Mouse (Mus musculus) right cerebral cortex, postnatal 25 days (tissue): ENCODE measurements around the gene Atp2b1.
"Not testable (repeated sequence)": the region's sequence is repeated elsewhere in the genome, so short reads cannot be mapped to it uniquely, and the experiment has no call there.

ENCODE experiments used
- DNase-seq: peaks from one replicate; pipeline ENCODE4 v3.0.0; 2022

The Atp2b1 gene

DNA sequence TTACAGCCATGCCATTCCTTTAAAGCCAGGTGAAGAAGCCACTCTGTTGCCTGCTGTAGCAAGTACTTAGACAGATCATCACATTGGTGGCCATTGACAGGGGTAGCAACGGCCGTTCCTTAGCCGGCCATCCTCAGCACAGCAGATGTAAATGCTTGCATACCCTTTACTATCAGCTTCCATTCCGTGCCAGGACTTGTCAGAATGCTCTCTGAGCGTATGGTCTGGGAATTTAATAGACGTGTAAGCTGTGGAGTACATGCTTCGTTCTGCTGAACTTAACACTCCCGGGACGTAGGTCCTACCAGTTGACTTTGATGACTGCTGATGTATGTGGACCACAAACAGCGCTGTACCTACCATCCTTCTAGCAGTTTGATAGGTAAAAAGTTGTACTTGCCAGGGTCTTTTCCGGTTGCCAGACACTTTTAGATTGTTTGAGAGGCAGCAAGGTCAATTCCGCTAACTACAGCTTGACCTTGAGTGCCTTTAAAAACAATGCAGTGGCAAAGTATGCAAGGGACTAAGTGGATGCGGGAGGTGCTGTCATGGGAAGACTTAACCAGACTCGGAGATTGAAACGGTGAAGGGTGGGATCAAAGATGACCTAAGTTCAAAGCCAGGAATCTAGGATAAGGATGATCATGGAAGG, 53.2 kb downstream of the Atp2b1 start:
- DNase-seq = no peak

DNA sequence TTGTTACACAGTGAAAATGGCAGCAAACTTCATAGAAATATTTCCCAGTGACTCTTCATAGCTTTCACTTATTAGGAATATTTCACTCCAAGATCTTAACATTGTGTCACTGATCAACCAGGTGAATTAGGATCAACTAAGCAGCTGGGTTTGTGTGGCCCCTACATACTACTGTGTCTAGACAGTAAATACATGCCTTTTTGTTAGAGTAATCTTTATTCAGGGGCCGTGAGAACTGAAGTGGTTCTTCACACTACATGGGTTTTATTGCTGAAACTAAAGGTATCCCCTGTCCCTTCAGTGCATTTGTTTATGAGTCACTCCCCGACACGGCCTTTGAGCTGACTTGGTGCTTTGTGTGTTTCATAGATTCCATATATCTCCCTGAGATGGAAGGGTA, 56.7 kb downstream of the Atp2b1 start:
- no peak for DNase-seq

DNA sequence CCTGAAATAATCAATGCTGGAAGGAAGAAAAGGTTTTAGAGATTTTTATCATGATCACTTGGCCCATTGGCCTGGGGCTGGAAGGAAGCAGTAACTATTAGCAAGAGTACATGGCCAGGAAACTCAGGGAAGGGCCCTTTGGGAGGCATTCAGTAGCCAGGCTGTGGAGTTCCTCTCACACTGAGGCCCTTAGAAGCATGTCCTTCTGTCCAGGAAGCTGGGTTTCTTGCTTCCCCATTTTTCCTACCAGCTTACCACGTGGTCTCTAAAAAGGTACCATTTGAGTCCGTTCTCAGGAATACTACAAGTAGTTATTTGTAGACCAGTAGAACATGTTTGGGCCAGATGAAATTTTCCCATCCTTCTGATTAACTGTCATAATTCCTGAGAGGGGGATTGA, 58.2 kb downstream of the Atp2b1 start:
- no peak for DNase-seq

DNA sequence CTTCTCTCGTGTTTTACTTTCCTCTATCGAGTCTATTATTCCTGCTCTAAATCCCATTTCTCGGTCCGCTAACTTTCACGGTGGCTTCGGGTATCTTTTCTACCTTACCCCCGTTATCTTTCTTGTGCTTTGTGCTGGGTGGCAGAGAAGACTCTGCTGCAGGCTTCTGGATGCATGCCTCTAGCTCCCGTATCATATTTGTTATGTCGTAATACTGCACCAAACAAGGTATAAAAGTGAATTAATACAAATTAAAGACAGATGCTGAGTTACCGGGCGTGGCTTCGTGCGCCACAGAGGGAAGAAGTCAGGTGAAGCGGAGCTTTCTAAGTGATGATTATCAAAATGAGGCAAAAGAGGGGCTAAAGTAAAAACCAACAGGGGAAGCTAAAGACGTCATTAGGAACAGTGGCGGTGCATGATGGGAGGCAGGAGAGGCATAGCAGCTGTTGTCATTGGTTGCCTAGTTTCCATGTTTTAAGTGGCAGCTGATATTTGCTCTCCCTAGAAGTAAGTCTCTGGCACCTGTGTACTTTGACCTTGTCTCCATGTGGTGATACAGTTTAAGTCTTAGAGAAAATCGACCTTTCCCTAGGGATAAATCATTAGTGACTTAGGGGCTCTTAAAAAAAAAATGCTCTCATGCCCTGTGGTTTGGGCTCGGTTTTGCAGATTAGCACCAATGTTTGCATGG, 58.9 kb downstream of the Atp2b1 start:
- no peak for DNase-seq

DNA sequence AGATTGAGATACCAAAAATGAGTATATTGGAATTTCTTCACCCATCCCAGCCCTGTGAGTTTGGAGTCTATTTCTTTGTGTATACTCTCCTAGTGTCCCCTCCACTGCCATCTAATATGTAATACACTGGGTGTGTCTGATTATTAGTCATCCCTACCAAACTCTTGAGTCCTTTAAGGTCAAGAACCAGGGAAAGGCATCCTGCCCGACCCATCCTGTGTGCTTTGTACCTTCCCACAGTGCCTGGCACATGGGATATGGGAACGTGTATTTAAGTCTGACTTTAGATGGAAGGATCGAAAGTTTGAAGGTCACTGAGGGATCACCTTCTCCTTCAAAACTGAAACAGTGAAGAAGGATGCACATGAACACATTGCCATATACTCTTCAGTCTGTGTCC, 60.4 kb downstream of the Atp2b1 start:
- DNase-seq = no peak

DNA sequence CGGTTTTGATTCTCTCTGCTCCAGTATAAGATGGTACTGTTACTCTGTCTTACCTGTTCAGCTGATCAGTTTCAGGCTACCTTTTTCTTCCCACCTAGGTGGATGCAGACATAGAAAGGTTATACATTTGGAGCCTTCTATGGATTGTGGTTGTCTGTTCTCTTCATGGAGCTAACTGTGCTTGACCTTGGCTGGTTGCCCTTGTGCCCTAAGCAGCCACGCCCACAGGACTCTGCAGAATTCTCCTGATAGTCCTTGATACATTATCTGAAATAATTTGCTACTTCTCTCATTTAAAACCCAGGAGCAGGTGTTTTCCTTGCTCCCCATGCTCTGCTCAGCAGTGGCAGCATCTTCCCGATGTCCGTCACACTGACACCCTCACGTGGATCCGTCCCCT, 61.4 kb downstream of the Atp2b1 start:
- no peak for DNase-seq

DNA sequence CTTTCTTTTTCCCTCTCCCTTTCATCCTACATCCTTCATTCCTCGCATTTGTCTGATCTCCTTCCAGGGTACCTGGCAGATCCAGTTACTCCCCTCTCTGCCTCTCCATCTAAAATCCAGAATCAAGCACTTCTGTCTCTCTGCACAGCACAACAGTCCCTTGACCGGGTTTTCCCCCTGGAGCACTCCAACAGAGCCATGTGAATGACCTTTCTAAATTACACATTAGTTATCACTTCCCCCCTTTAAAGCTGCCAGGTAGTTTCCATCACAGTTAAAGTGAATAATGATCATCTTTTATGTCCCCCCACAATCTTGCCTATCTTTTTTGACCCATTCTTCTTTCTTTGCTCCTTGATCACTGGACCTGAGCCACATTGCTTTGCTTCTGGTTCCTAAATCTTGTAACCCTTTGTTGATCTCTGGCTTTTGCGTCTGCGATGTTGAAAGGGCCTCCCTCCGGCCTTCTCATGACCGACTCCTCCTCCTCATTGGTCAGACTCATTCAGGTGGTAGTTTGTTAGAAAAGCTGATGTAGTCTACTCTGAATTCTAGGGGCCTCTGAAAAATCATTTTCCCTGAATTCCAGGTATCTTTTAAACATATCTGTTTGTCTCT, 62.8 kb downstream of the Atp2b1 start:
- DNase-seq = no peak

DNA sequence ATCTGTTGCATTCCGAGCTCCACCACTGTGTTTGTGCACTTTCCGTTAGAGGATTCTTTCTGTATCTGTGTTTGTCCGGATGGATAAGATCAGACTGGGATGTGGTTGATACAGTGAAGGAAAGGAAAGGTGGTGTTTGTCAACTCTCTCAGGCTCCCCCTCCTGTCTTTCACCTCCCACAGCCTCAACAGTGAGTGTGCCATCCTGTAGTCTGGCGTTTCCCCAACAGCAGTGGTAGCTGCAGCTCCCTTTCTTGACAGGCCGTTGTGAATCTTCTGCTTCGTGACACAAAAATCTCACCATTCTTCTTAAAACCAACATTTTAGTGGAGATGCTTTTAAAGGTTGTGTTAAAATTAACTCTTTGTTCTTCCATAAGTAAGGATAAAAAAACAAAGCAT, 64.6 kb downstream of the Atp2b1 start:
- peak; percentile 51 for DNase-seq

DNA sequence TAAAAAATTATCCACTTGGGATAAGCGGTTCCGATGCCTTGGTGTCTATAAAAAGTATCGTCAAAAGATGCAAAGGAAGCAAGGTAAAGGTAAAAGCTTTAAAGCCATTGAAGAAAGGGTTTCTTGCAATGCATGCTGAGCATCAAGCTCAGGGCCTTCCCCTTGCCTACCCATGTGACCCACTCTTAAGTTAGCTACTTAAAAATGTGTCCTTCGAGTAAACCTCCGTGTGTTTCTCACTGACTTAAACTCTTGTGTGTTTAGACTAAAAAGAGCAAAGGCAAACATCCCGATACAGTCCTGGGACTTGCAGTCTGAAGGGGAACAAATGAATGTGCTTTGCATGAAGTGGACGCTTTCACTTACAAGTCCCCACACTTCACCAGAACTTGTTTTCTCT, 65.1 kb downstream of the Atp2b1 start:
- DNase-seq = no peak

DNA sequence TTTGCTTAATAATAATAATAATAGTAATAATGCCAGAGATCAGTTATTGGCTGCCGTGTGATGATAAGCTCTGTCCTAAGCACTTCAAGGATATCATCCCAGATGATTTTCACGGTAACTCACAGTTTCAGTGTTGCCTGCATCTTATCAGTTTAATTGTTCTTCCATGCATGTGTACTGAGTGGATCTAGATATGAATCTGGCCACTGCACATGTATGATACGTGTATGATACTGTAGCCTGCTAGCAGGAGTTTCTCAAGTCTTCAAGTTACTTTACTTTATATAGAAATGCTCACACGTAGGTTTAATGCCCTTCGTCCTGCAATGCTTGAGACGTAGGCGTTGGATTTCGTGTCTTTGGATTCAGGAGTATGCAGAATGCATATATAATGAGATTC, 65.7 kb downstream of the Atp2b1 start:
- DNase-seq = no peak

DNA sequence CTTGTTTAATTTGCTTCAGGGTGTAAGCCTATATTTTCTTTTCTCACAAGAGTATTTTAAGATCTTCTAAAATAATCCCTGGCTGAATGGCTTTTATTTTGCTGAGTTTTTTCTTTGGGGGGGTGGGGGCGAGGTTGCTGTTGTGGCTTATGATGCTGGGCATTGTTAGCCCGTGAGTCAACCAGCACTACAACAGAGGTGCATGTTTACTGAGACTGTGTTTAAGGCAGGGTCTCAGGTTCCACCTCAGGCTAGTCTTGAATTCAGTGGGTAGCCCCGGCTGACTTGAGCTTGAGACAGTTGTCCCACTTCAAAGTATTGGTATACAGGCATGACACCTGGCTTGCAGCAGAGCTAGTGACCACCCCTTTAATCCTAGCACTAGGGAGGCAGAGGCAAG, 77.8 kb downstream of the Atp2b1 start:
- no peak for DNase-seq

DNA sequence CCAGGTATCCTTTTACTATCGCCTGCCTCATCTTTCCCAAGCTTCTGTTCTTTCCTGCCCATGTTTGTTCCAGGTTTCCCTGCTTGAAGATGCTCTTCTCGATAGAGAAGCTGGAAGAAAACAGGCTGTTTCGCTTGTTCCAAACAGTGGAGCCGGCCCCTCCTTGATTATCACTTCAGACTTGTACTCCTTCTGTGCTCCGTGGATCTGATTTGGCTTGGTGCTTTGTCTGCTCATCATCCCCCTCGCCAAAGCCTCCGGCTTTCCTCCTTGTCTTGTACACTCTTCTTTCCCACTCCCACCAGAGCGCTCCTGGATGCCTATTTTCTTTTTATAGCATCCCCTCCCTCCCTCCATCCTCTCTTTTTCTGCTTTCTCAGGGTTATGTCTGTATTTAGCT, 79.0 kb downstream of the Atp2b1 start:
- no peak for DNase-seq

DNA sequence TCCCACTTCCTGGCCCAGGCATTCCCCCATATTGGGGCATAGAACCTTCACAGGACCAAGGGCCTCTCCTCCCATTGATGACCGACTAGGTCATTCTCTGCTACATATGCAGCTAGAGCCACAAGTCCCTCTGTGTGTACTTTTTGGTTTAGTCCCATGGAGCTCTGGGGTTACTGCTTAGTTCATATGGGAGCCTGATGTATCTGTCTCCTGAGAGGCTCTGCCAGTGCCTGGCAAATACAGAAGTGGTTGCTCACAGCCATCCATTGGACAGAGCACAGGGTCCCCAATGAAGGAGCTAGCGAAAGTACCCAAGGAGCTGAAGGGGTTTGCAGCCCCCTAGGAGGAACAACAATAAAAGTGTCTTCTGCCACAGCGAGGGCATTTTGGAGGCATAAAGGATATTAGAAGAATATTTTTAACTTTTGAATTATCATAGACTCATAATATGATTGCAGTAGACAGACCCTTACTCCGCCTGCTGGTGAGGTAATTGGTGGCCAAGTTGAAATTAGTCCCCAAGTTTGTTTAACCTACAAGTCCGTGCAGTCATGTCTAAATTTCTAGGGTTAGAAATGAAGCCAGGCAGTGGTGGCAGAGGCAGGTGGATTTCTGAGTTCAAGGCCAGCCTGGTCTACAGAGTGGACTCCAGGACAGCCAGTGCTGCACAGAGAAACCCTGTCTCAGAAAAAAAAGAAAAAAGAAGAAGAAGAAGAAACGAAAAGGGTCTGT, 81.0 kb downstream of the Atp2b1 start:
- DNase-seq = not testable (repeated sequence)

DNA sequence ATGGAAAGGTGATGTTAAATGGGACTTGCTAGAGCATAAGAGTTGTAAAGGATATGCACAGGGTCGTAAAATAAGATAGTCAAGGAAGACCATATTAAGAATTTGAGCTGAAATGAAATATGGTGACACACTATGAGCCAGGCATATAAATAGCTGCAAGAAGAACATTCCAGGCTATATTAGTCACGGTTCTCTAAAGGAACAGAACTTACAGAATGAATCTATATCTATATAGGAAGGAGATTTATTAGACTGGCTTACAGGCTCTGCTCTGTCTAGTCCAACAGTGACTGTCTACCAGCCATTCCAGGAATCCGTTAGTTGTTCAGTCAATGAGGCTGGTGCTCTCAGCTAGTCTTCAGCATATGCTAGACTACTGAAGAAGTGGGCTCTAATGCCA, 90.7 kb downstream of the Atp2b1 start:
- no peak for DNase-seq

DNA sequence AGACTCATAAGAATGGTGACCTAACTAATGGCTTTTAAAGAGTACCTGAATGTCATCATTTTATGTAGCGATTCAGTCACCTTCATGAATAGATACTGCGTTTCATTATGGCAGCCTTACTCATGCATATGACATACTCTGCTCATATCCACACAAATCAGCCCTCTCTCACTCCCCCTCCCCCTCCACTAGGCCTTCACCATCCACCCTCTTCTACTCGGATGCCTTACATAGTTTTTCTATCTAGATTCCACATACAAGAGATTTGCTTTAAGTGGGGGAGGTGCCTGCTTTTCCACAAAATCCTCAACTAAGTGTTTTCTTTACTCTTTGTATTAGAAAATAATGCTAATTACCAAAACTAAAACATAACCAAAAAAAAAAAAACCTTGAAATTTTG, 96.9 kb downstream of the Atp2b1 start:
- DNase-seq = no peak

DNA sequence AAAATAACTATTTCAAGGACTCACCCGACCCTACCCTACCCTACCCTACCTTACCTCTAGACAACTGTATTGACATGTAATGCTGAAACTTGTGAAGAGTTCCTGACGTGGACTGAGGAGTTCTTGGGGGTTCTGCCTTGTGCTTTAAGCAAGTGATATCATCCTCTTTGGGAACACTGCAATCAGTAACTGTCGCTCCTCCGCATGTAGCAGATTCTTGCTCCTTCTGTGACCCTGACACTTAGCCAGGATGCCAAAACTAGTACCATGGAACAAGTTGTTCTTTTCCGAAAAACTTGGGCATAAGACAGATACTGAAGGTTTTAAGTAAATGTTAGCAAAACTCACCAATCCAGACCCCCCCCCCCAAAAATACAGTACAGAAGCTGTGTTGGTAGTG, 97.9 kb downstream of the Atp2b1 start:
- DNase-seq = no peak

DNA sequence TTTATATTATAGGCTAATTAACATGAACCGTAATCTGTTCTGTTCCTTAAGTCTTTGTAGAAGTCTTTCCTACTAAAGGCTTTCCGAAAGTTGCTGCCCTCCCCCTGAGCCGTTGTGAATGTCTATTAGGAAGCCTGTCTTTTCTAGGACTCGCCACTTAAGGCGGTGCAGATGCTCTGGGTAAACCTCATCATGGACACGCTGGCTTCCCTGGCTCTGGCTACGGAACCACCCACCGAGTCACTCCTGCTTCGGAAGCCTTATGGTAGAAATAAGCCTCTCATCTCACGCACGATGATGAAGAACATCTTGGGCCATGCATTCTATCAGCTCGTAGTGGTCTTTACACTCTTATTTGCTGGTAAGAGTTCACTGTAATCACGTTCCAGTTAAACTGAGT, 100.5 kb downstream of the Atp2b1 start:
- DNase-seq = no peak

DNA sequence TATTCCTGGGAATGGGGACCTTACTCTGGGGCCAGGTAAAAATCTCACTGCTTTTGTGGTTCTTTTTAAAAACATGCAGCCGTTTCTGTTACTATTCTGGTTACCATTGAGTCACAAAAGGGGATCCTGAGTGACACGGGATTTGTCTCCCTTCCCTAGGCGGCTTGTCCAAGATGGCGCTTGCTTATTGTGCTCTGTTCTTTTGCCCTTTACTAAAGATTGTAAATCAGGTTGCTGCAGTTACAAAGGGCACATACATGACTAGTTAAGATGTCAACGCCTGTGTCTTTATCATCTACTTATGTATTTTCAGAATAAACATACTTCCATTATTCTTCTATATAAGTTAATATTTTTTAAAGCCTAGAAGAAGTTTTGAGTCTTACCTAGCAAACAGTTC, 102.8 kb downstream of the Atp2b1 start:
- no peak for DNase-seq

DNA sequence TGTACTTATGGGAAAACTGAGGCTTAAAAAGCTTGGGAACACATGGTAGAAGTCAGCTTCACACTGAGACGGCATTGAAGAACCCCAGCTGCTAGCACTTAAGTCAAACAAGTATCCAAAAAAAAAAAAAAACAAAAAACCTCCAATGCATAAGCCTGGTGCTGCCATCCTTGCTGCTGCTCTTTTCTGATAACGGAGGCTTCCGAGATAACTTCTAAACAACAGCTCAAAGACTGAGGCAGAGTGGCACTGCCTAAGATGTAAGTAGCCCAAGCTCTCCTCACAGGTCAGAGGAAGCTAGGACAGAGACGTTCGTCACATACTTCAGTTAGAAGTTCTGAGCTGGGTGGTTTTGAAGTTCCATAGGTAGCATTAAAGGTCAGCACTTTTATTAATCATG, 113.3 kb downstream of the Atp2b1 start:
- no peak for DNase-seq

DNA sequence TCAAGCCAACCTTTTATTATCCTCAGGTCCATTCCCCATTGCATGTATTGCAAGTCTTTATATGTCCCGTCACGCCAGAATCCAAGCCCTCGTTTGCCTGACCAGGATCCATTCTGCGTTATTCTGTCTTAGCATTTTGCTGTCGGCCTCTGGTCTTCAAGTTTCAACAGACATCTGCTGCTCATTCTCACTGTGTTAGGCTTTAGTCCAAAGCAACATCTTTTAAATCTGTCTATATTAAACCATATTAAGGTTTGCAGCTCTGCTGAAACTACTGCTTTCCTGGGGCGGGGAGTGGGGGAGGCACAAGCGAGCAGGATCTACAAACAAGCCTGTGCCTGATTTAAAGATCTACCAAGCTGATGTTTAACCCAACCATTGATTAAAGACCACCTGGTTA, 115.6 kb downstream of the Atp2b1 start:
- no peak for DNase-seq

DNA sequence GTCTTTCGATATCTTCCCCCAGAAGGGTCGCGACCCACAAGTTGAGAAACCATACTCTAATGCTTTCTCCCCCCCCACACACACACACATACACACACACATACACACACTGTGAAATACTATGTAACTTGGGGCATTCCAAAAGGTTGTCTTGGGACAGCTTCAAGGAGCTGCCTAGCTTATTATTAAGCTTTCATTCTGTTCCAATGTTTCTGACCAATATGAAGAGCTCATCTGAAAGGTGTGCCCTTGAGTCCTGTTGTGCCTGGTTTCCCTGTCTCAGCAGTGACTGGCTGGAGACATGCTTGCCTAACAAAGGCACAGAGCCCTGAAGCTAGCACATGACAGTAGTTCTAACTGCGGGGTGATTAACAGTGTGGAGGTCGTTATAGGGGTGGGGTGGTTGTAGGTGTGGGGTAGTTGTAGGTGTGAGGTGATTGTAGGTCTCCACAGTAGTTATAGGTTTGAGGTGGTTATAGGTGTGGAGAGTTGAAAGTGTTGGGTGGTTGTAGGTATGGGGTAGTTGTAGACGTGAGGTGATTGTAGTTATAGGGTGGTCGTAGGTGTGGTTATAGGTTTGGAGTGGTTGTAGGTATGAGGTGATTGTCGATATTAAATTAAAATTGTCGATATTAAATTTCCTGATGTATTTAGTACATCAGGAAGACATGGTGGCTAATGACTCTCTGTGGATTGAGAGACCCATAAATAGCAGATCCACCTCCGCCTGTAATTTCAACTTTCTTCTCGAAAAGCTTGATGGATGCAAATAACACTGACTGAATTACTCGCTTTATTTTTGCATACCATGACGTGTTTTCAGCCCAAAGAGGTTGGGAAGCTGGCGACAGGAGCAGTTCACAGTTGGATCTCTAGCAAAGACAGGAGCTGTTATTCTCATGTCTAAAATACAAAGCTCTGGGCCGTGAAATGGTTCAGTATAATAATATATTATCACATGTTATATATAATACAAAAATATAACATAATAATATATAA, 119.9 kb downstream of the Atp2b1 start:
- DNase-seq = no peak

DNA sequence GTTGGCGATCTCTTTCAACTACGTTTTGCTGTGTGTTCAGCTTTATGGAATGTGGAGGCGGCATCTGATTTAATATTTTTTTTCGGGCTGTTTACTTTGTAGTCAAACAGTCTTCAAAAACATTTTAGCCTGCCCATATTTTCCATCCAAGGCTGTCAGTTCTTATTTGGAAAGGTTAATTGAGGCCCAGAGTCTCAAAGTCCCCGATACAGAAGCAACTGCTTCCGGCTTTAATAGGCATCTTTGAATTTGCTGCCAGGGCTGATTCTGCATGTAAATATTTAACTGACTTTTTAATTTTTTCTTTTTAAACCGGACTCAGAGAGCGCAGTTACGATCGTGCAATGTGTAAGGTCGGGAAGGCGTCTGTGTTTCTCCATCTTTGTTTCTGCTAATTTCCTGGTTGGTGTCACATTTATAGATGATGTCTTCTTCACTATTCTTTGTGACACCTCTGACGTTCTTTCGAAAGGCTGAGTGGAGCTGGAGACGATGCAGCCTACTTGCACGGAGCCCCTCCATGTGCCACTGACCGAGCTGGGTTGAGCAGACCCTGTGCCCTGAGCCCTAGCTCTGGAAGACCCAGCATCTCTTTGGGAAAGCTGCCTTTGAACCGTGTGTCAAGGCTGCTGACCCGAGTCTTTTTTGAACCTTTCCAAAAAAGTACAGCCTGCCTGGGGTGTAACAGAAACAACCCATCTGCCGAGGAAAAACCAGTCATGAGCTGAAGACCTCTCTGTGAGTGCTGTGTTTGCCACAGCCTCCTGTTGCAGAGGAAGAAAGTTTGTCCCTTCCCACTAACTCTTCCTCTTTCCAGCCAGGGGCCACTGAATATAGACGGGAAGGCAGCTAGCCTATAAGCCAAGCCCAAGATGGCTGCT, 123.2 kb downstream of the Atp2b1 start:
- no peak for DNase-seq
